Mouse (Mus musculus) C2C12 (cell line): ENCODE data around the gene Thap4. TPM values are rescaled to one million over a fixed set of nuclear protein-coding genes. Genes with fewer than 3 reads are reported as not detected.

Experiments used
- H3K27me3 ChIP-seq: one replicate; pipeline ENCODE4 v1.6.1; 2011; ENCODE audit not compliant: control insufficient read depth, insufficient read depth, insufficient read length
- H3K36me3 ChIP-seq: one replicate; pipeline ENCODE4 v1.6.1; 2011; ENCODE audit not compliant: control insufficient read depth, insufficient read depth
- H3K4me3 ChIP-seq: one replicate; pipeline ENCODE4 v1.5.1; 2011; ENCODE audit warnings: mild to moderate bottlenecking, control low read depth; ENCODE audit not compliant: poor library complexity, insufficient read depth, severe bottlenecking
- H3K79me2 ChIP-seq: one replicate; pipeline ENCODE4 v1.6.1; 2011; ENCODE audit not compliant: control insufficient read depth, insufficient read depth
- H3K79me3 ChIP-seq: one replicate; pipeline ENCODE4 v1.6.1; 2011; ENCODE audit warnings: low read depth, control low read depth
- H3ac ChIP-seq: one replicate; pipeline ENCODE3; 2011; ENCODE audit warnings: low read depth; ENCODE audit not compliant: control insufficient read depth, insufficient read length
- CEBPB ChIP-seq: IDR thresholded peaks from one replicate; pipeline ENCODE4 v1.6.1; 2011; ENCODE audit warnings: low read depth, mild to moderate bottlenecking, control low read depth, moderate library complexity
- CTCF ChIP-seq: IDR thresholded peaks from one replicate; pipeline ENCODE4 v1.5.1; 2011; ENCODE audit not compliant: control insufficient read depth, insufficient read depth, insufficient read length
- FOSL1 ChIP-seq: IDR thresholded peaks from one replicate; pipeline ENCODE4 v1.8.0; 2011; ENCODE audit warnings: mild to moderate bottlenecking, low read length; ENCODE audit not compliant: poor library complexity, insufficient read depth, severe bottlenecking
- MAX ChIP-seq: IDR thresholded peaks from one replicate; pipeline ENCODE4 v1.6.1; 2011; ENCODE audit warnings: mild to moderate bottlenecking, control low read depth
- MYOD1 ChIP-seq: IDR thresholded peaks from one replicate; pipeline ENCODE4 v1.6.1; 2011; ENCODE audit warnings: low read depth; ENCODE audit not compliant: control insufficient read depth, insufficient read length
- MYOG ChIP-seq: IDR thresholded peaks from one replicate; pipeline ENCODE4 v1.6.1; 2011; ENCODE audit not compliant: control insufficient read depth, insufficient read length; ENCODE audit errors: extremely low read depth
- USF1 ChIP-seq: IDR thresholded peaks from one replicate; pipeline ENCODE4 v1.6.1; 2011; ENCODE audit warnings: low read depth, mild to moderate bottlenecking, control low read depth, moderate library complexity
- long read RNA-seq, 2 experiments: library from polyadenylated mRNA; unstranded; transcript quantifications; one replicate each; pipeline ENCODE4 v2.0.0; 2019 to 2020
- polyA plus RNA-seq: library from polyadenylated mRNA; unstranded; fragments of >200 nt; fragmentation: generic; extraction: Trizol; gene quantifications from one replicate; pipeline ENCODE4 v1.2.1, GENCODE M21; 2012; ENCODE audit warnings: missing spikeins

Thap4 gene
- polyA plus RNA-seq = 65.2 TPM
- long read RNA-seq, experiment 1, full-length matches to known transcripts = 15 of 20 reads
- long read RNA-seq, experiment 1, partial matches to known transcripts = 4 of 20 reads
- long read RNA-seq, experiment 1, other reads (novel, unspliced or antisense) = 1 of 20 reads
- long read RNA-seq, experiment 2, full-length matches to known transcripts = 108 of 122 reads
- long read RNA-seq, experiment 2, partial matches to known transcripts = 12 of 122 reads
- long read RNA-seq, experiment 2, other reads (novel, unspliced or antisense) = 2 of 122 reads

DNA sequence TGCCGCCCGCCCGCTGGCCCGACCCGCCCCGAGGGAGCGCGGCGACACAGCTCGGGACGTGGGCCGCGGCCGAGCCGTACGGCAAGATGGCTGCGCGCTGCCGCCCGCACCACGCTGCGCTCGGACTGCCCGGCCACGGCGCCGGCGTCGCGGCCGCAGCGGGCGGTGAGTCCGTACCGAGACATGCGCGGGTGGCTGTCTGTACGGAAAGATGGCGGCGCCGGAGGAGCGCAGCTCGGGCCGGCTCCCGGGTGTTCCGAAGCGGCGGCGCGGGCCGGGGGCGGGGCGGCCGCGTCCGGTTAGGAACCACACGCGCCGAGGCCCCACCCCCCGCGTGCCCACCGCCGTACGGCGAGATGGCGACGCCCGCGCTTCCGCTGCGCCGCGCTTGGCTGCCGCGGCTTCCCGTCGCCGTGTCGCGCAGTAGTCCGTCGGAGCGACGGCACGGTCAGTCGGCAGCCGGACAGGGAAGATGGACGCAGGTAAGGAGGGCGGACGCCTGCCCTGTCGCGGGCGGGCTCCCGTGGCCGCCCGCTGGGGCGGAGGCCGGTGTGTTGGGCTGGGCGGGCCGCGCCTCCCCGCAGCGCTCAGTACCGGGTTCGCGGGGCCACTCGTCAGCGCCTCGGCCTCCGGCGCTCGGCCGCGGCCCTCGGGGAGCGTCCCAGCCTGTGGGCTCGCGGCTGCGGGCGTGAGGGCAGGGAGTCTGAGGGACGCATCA is at the start of gene Thap4:
Thap4 (minus strand) TSS at position 292 of the 718 bp plus-strand sequence.
- peaks cover 57% of the 10 kb centered on the region for H3K79me3 ChIP-seq
- peak within 1 kb of the TSS; percentile 83 for H3K4me3 ChIP-seq
- peak within 1 kb of the TSS; percentile 76 for H3ac ChIP-seq
- no peak for TF ChIP-seq FOSL1
- peak; percentile 74 for TF ChIP-seq MAX
- H3K79me2 ChIP-seq = peaks cover 93% of the 10 kb centered on the region
- H3K27me3 ChIP-seq = no peaks in the 10 kb centered on the region
- peaks cover 5% of the 10 kb centered on the region for H3K36me3 ChIP-seq

DNA sequence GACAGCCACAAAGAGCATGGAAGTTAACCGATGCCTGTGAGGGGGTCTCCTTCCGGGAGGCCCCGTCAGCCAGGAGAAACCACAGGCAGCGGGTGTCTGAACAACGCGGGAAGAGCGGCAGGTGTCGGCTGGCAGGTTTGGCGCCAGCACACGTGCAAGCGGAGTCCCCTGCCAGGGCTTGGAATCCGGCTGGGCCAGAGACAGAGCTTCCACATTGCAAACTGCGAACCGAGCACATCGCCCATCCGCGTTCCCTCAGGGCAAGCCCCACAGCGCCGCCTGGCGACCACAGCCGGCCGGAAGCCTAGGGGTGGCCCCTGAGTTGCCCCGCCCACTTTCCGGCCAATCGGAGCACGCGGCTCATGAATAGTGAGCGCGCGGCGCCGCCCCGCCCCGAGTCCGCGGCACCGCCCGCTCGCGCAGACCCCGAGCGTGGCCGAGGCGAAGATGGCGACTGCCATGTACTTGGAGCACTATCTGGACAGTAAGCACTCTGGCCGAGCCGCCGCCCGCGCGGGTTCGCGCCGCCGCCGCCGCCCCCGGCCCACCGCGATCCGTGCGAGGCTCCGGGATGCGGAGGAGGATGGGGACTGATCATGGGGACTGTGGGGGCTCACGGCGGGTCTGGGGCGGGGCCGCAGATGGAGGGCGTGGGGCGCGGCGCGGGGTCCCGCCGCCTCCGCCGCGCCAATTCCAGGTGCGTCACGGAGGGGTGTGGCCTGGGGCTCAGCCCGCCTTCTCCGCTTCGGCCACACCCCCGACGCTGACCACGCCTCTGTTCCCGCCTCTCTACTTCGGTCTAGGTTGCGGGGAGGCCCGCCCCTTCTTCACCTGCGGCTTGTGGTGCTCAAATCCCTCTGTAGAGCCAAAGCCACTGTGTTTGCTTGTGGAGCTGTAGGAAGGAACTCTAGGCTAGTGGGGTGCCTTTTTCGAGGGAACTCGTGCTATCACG is 49.2 kb upstream of the Thap4 start, which contains the start of gene Ing5:
Ing5 (plus strand) TSS at position 410 of the 952 bp plus-strand sequence.
- peaks cover 34% of the 10 kb centered on the region for H3K79me3 ChIP-seq
- peak within 1 kb of the TSS; percentile 79 for H3ac ChIP-seq
- H3K36me3 ChIP-seq = peaks cover 46% of the 10 kb centered on the region
- peaks cover 57% of the 10 kb centered on the region for H3K79me2 ChIP-seq
- peak within 1 kb of the TSS; percentile 46 for H3K4me3 ChIP-seq
- TF ChIP-seq FOSL1 (no peak), MAX (peak; percentile 83), MYOD1 (no peak), MYOG (no peak), USF1 (no peak), CTCF (peak; percentile 98), CEBPB (no peak)
- no peaks in the 10 kb centered on the region for H3K27me3 ChIP-seq

DNA sequence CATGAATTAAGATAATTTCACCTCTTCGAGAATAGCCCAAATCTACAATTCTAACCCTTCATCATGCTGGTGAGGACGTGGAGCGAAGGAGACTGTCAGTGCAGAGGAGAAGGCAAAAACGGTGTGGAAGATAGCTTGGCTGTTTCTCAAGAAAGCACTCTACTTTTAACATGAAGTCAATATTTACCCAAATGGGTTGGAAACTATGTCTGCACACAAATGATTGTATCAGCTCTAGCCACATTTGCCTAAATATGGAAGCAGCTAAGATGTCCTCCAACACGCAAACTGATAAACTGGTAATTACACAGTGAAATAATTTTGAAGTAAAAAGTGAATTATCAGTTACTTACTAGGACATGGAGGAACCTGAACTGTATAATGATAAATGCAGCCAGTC is 48.1 kb upstream of the Thap4 start:
- Histone ChIP-seq H3ac (no peak overlapping the region), H3K4me3 (no peak overlapping the region), H3K27me3 (no peaks in the 10 kb centered on the region), H3K79me2 (peaks cover 68% of the 10 kb centered on the region), H3K36me3 (peaks cover 46% of the 10 kb centered on the region), H3K79me3 (peaks cover 40% of the 10 kb centered on the region)
- TF ChIP-seq MYOG (no peak), CEBPB (no peak), MYOD1 (no peak), FOSL1 (no peak), CTCF (no peak), MAX (no peak), USF1 (no peak)

DNA sequence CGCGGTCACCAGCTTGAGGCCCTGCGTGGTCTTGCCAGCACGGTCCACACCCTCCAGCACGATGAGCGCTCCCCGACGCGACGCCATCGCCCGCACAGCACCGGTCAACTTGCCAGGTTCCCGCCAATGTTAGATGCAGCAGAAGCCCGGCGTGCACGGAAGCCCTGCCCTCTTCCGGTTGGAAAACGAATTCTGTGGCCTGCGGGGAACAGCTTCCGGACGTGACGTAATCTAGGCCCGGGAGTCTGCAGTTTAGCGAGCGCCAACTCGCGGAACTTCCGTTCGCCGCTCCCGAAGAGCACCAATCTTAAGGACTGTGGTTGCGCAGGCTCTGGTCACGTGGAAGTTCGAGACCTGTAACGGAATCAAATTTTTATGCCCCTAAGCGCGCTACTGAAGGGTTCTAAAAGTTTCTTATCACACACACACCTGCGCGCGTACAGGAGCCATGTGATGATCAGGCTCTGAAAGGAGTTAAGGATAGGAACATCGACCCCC is 47.1 kb upstream of the Thap4 start, which contains the start of gene Dtymk:
Dtymk (minus strand) TSS at position 194 of the 498 bp plus-strand sequence.
- TF ChIP-seq CTCF = no peak
- peak; percentile 94 for TF ChIP-seq MAX
- TF ChIP-seq MYOD1 = no peak
- TF ChIP-seq FOSL1 = no peak
- TF ChIP-seq MYOG = no peak
- TF ChIP-seq USF1 = peak; percentile 90
- peak; percentile 35 for TF ChIP-seq CEBPB
- peaks cover 45% of the 10 kb centered on the region for H3K36me3 ChIP-seq

More for the DNA sequence above, 47.1 kb upstream of the Thap4 start, which contains the start of gene Dtymk:
- H3ac ChIP-seq = peak within 1 kb of the TSS; percentile 85
- peaks cover 78% of the 10 kb centered on the region for H3K79me2 ChIP-seq
- peak within 1 kb of the TSS; percentile 63 for H3K4me3 ChIP-seq
- peaks cover 42% of the 10 kb centered on the region for H3K79me3 ChIP-seq
- no peaks in the 10 kb centered on the region for H3K27me3 ChIP-seq
